Mouse (Mus musculus) midbrain, embryonic 12.5 days (tissue): ENCODE results near the gene Syde2. TPM values are rescaled to one million over a fixed set of nuclear protein-coding genes. Genes with fewer than 3 reads are reported as not detected.
A peak's percentile ranks its signal among the peaks of the same experiment; 100 is the strongest.
"Not testable (repeated sequence)": the region's sequence is repeated elsewhere in the genome, so short reads cannot be mapped to it uniquely, and the experiment has no call there.

ENCODE experiments used
- ATAC-seq: fragments of 200-750 bp; cut with Nextera tagmentation; 2 replicates; pipeline ENCODE4 v1.8.0; 2017; ENCODE audit warnings: low read depth, moderate TSS enrichment, moderate library complexity; ENCODE audit not compliant: low FRiP score
- H3K27ac ChIP-seq: fragments of 300-500 bp; sonication (generic); replicated peaks from 2 replicates; pipeline ENCODE4 v1.5.1; 2016; ENCODE audit warnings: mild to moderate bottlenecking
- H3K27me3 ChIP-seq: fragments of 300-500 bp; sonication (generic); 2 replicates; pipeline ENCODE4 v1.6.1; 2016; ENCODE audit warnings: mild to moderate bottlenecking
- H3K36me3 ChIP-seq: fragments of 300-500 bp; sonication (generic); 2 replicates; pipeline ENCODE4 v1.6.1; 2016
- H3K4me1 ChIP-seq: fragments of 300-500 bp; sonication (generic); 2 replicates; pipeline ENCODE4 v1.6.1; 2016
- H3K4me2 ChIP-seq: fragments of 300-500 bp; sonication (generic); replicated peaks from 2 replicates; pipeline ENCODE4 v1.6.1; 2016; ENCODE audit warnings: mild to moderate bottlenecking, moderate library complexity
- H3K4me3 ChIP-seq: fragments of 300-500 bp; sonication (generic); 2 replicates; pipeline ENCODE4 v1.5.1; 2016; ENCODE audit warnings: mild to moderate bottlenecking
- H3K9ac ChIP-seq: fragments of 300-500 bp; sonication (generic); replicated peaks from 2 replicates; pipeline ENCODE4 v1.6.1; 2016; ENCODE audit warnings: mild to moderate bottlenecking, moderate library complexity
- H3K9me3 ChIP-seq: fragments of 300-500 bp; sonication (generic); 2 replicates; pipeline ENCODE4 v1.6.1; 2016; ENCODE audit warnings: mild to moderate bottlenecking
- WGBS: fragments of 180-500 bp; shearing (Covaris S2); methylation state at CpG from one replicate; pipeline ENCODE4 v1.1.7; 2016; 5-methylcytosine and 5-hydroxymethylcytosine counted together
- polyA plus RNA-seq: library from polyadenylated mRNA; unstranded; fragments of >200 nt; fragmentation: Nextera tagmentation; extraction: Ambion mirVana; gene quantifications from 2 replicates; pipeline ENCODE4 v1.2.1, GENCODE M21; 2016

Syde2 gene
- polyA plus RNA-seq, 1 experiment from 2014 or later: 0.92 TPM

DNA sequence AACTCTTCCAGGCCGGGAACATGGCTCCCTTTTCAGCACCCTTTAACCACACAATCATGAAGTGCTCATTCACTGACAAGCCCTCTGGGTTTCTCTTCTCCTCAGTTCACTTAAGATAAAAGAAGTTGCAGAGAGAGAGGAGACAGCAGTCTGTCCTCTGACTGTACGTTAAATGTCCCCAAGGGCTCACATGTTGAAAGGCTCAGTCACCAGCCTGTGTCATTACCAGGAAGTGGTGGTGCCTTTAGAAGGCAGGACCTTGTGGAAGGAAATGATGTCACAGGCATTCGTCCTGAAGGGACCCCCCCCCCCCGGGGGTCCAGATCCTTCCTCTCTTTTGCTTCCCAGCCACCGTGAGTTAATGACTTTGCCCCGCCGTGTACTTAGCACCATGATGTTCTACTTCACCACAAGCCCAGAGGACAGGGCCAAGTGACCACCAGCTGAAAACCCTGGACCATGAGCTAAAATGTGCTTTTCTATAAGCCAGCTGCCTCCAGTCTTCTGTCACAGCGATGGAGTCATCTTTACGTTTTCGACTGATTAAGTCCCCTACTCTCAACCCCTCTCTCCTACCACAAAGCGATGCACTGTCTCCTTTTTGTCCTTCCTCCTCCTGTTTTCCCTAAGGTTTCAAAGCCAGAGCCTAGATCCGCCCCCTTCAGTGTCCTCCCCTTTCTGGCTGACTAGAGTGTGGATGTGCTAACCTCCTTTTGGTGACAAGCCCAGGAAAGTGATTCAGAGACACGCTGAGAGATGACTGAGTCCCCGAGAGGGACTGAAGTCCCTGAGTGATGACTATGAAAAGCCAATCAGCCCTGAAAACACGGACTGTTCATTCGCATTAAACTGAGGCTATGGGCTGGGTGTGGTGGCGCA is 36.1 kb upstream of the Syde2 start:
- WGBS: 80% methylated on average over 17 of the region's 17 CpGs
- H3K27me3 ChIP-seq: 0 out of 2 replicates have a peak, but pooled peaks cover 3% of the 10 kb centered on the region
- no peak overlapping the region for H3K4me3 ChIP-seq
- H3K9me3 ChIP-seq: no peaks in the 10 kb centered on the region
- no peak overlapping the region for H3K9ac ChIP-seq
- H3K4me2 ChIP-seq: no peak overlapping the region
- H3K4me1 ChIP-seq: peaks cover 10% of the 10 kb centered on the region
- ATAC-seq: no peak
- no peak overlapping the region for H3K27ac ChIP-seq
- no peaks in the 10 kb centered on the region for H3K36me3 ChIP-seq

DNA sequence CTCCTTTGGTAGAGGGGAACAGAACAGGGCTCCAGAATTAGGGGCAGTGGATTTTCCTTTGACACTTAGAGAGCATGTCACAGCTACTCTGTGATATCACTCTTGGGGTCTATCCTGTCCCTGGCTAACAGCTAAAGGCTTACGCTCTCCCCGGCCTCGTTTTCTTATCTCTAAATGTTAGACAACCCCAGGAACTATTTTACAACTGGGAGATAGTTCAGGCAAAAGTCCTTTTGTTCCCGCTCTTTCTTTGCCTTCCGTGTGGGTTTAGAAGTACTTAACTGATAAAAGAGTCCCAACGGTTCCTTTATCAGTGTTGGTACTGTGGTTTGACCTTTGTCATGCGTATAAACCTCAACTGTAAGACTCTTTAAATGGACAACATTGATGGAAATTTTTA is 34.7 kb upstream of the Syde2 start:
- no peak for ATAC-seq
- Histone ChIP-seq H3K27ac (no peak overlapping the region), H3K4me1 (peaks cover 7% of the 10 kb centered on the region), H3K27me3 (0 out of 2 replicates have a peak, but pooled peaks cover 3% of the 10 kb centered on the region), H3K4me3 (no peak overlapping the region), H3K9ac (no peak overlapping the region), H3K36me3 (no peaks in the 10 kb centered on the region), H3K9me3 (0 out of 2 replicates have a peak, but pooled peaks cover 4% of the 10 kb centered on the region), H3K4me2 (no peak overlapping the region)
- 87% methylated on average over 7 of the region's 7 CpGs for WGBS

DNA sequence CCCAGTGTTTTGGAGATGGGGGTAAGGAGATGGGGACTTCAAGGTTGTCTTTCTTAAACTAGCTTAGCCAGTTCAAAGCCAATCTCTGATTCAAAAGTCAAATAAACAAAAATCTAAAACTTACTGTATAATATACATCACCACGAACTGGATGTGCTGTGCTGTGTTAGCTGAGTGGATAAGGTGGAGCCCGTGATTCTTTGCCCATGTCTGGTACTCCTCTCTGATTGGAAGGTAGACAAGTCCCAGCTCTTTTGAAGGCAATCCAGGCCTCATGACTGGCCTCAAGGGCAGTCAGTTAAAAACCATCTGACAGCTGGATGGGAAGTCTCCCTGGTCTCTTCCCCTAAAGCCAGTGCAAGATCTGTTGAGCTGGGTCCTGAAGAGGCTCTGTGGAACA is 34.3 kb upstream of the Syde2 start:
- Histone ChIP-seq H3K4me2 (no peak overlapping the region), H3K9me3 (0 out of 2 replicates have a peak, but pooled peaks cover 4% of the 10 kb centered on the region), H3K27me3 (0 out of 2 replicates have a peak, but pooled peaks cover 2% of the 10 kb centered on the region), H3K4me3 (no peak overlapping the region), H3K4me1 (peaks cover 7% of the 10 kb centered on the region; the same call in 1 of the 2 replicates), H3K27ac (no peak overlapping the region), H3K36me3 (no peaks in the 10 kb centered on the region), H3K9ac (no peak overlapping the region)
- ATAC-seq: no peak
- WGBS: 88% methylated on average over 2 of the region's 2 CpGs

DNA sequence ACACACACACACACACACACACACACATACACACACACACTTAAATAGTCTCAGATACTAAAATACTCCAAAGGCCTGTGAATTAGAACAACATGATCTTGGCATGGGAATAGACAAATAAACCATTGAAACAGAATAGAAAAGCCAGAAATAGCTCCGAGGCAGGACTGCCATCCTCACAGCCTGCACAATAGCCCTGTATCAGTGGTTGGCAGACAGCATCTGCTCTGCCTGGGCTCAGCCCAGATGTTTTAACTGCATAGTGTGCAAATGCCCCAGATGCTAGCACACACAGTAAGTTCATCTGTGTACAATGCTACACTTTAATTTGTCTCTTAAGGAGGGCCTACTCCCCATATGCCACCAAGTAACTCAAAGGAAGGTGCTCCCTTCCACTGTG is 27.8 kb upstream of the Syde2 start:
- Histone ChIP-seq H3K27ac (no peak overlapping the region), H3K9ac (no peak overlapping the region), H3K36me3 (no peaks in the 10 kb centered on the region), H3K4me1 (peaks cover 15% of the 10 kb centered on the region), H3K4me2 (no peak overlapping the region), H3K4me3 (no peak overlapping the region), H3K27me3 (peaks cover 32% of the 10 kb centered on the region), H3K9me3 (0 out of 2 replicates have a peak, but pooled peaks cover 4% of the 10 kb centered on the region)
- no peak for ATAC-seq
- WGBS: 67% methylated on average over 1 of the region's 1 CpGs

DNA sequence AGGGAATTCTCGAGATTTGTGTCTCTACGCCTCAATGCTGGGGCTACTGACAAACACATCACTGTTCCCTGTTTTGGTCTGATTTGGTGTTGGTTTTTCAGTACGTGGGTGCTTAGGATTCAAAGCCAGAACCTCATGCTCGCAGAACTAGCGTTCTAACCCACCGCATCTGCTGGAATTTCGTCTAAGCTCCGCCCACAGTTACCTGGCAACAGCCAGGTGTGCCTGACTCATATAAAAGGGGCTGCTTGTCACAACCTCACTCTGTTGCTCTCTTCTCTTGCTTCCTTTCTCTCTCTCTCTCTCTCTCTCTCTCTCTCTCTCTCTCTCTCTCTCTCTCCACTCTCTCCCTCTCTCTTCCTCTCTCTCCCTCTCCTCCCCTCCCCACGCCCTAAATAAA is 25.3 kb upstream of the Syde2 start:
- ATAC-seq: no peak
- Histone ChIP-seq H3K9ac (no peak overlapping the region), H3K9me3 (0 out of 2 replicates have a peak, but pooled peaks cover 3% of the 10 kb centered on the region), H3K36me3 (no peaks in the 10 kb centered on the region), H3K4me1 (peaks cover 18% of the 10 kb centered on the region), H3K27ac (no peak overlapping the region), H3K27me3 (peaks cover 36% of the 10 kb centered on the region), H3K4me2 (no peak overlapping the region), H3K4me3 (no peak overlapping the region)
- 26% methylated on average over 9 of the region's 9 CpGs for WGBS

DNA sequence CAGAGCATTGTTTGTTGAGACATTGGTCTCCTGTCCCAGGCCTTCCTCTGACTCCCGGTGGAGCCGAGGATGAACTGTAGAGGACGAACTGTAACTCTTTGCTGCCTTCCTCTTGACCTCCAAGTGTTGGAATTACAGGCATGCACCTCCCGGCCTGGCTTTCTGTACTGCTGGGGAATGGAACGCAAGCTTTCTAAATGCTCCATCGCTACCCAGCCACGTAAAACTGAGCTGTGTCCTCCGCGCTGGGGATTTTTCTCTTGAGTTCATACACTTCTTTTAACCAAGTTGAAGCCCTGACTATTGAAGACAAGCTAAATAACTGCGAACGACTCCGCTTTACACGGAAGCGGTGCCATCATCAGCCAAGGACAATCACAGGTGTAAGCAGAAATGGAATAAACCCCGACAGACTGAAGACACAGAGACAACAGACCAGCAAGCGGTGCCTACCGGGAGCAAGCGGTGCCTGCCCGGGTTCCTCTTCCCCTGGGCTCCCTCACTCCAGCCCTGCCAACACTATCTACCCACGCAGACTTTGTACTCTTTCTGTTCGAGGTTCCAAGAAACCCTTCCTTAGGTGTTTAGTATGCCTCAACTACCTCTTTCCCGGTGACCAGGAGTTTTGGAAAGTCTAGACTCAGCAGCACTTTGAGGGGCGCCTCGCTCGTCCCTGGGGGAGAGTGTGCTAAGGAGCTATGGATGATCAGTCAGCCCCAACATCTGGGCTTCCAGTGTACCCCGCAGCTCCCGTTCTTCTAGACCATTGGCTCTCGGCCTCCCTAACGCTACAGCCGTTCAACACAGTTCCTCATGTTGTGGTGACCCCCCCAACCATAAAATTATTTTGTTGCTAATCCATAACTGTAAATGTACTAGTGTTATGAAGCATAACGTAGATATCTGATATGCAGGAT is 24.3 kb upstream of the Syde2 start:
- H3K9me3 ChIP-seq: no peaks in the 10 kb centered on the region
- peak; percentile 28 for ATAC-seq
- WGBS: 16% methylated on average over 31 of the region's 31 CpGs
- H3K27me3 ChIP-seq: peaks cover 36% of the 10 kb centered on the region
- no peaks in the 10 kb centered on the region for H3K36me3 ChIP-seq
- no peak overlapping the region for H3K9ac ChIP-seq
- peak overlapping the region; percentile 48 for H3K4me2 ChIP-seq
- peak overlapping the region; percentile 22 for H3K4me3 ChIP-seq
- H3K4me1 ChIP-seq: peaks cover 18% of the 10 kb centered on the region
- 0 out of 2 replicates have a peak overlapping the region, but pooled peaks have one; percentile 39 for H3K27ac ChIP-seq

DNA sequence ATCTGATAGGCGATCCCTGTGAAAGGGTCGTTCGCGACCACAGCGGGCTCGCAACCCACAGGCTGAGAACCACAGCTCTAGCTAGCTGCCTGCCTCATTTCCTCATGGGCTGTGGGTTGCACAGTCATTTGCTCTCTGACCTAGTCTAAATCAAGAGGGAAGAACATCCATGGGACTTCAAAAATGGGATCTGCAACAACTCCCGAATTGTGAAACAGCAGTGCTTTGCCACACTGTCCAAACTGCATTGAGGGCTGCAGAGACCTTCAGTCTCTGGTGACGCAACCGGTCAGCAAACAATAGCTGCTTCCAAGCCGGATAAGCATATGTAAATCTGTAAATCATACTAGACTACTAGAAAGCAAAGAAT is 23.7 kb upstream of the Syde2 start:
- Histone ChIP-seq H3K27me3 (peaks cover 36% of the 10 kb centered on the region), H3K4me1 (peaks cover 18% of the 10 kb centered on the region), H3K4me2 (peak overlapping the region; percentile 48), H3K9ac (no peak overlapping the region), H3K36me3 (no peaks in the 10 kb centered on the region), H3K4me3 (peak overlapping the region; percentile 22), H3K9me3 (no peaks in the 10 kb centered on the region), H3K27ac (0 out of 2 replicates have a peak overlapping the region, but pooled peaks have one; percentile 39)
- WGBS: 13% methylated on average over 10 of the region's 10 CpGs
- peak; percentile 76 for ATAC-seq

DNA sequence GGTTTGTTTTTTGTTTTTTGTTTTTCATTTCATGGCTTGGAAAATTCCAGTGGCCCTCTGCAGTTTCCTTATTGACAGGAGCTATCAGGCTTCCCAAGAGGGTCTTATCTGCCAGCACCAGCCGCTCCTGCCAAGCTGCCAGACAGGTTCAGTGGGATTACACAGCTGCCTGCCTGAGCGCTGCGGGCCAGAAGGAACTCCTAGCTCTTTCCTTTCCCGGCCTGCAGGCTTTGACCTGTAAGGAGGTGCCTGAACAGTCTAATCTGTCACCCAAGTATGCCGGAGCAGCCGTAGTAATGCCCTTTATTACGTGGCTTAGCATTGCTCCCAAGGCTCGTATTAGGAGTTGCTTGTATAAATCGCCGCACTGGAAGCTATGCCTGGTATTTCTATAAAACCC is 23.2 kb upstream of the Syde2 start:
- Histone ChIP-seq H3K4me3 (peak overlapping the region; percentile 22; the same call in 1 of the 2 replicates), H3K9ac (no peak overlapping the region), H3K9me3 (no peaks in the 10 kb centered on the region), H3K36me3 (no peaks in the 10 kb centered on the region), H3K27me3 (peaks cover 36% of the 10 kb centered on the region), H3K4me1 (peaks cover 18% of the 10 kb centered on the region), H3K27ac (peak overlapping the region; percentile 39; the same call in 1 of the 2 replicates), H3K4me2 (peak overlapping the region; percentile 48)
- 7% methylated on average over 10 of the region's 10 CpGs for WGBS
- peak; percentile 79 for ATAC-seq

DNA sequence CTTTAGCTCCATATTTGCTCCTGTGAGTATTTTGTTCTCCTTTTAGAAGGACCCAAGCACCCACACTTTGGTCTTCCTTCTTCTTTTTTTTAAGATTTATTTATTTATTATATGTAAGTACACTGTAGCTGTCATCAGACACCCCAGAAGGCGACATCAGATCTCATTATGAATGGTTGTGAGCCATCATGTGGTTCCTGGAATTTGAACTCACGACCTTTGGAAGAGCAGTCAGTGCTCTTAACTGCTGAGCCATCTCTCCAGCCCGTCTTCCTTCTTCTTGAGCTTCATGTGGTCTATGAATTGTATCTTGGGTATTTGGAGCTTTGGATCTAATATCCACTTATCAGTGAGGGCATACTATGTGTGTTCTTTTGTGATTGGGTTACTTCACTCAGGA is 22.1 kb upstream of the Syde2 start:
- H3K9me3 ChIP-seq, H3K27ac ChIP-seq, H3K36me3 ChIP-seq, H3K4me3 ChIP-seq, H3K4me2 ChIP-seq, H3K9ac ChIP-seq, ATAC-seq: not testable (repeated sequence)
- Histone ChIP-seq H3K4me1 (peaks cover 18% of the 10 kb centered on the region), H3K27me3 (peaks cover 30% of the 10 kb centered on the region)
- 85% methylated on average over 3 of the region's 3 CpGs for WGBS

DNA sequence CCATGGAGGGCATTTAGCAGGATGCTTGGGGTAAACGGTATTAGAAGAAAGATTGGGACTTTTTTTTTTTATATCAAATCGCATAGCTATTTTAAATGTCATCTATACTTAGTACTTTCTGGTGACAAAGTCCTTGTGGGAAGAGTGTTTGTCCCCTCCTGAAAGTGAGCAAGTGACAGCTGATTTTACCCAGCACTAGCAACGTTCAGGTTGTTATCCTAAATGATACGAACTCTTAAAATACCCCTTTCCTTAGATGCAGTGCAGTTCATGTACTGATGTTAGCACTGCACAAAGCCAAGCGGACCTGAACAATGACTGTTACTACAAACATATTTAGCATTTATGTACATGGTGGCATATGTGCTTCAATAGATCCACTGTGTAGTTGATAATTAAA is 20.9 kb upstream of the Syde2 start:
- Histone ChIP-seq H3K4me1 (peaks cover 20% of the 10 kb centered on the region), H3K9me3 (no peaks in the 10 kb centered on the region), H3K27me3 (peaks cover 27% of the 10 kb centered on the region), H3K4me2 (no peak overlapping the region), H3K27ac (no peak overlapping the region), H3K36me3 (no peaks in the 10 kb centered on the region), H3K9ac (no peak overlapping the region), H3K4me3 (no peak overlapping the region)
- 89% methylated on average over 5 of the region's 5 CpGs for WGBS
- no peak for ATAC-seq

DNA sequence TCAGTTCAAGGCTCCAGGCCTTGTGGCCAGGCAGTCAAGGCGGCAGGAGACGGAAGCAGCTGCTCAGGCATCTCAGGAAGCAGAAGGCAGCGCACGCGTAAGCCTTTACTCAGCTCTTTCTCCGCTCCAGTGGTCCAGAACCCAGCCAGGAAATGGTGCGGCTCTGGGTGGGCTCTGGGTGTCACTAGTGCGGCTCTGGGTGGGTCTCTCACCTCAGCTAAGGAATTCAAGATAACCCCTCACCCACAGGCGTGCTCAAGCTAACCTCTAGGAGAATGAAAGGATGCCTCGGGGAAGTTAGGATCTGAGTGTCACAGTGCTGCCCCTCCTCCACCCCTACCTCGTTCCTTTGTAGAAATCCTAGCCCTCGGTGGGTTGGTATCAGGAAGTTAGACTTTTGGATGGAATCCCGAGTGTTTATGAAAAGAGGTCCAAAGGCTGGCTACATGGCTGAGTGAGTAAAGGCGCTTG is 18.6 kb upstream of the Syde2 start:
- Histone ChIP-seq H3K9ac (no peak overlapping the region), H3K27ac (no peak overlapping the region), H3K9me3 (peaks cover 2% of the 10 kb centered on the region), H3K36me3 (no peaks in the 10 kb centered on the region), H3K4me3 (no peak overlapping the region), H3K4me2 (no peak overlapping the region), H3K27me3 (peaks cover 4% of the 10 kb centered on the region; the same call in 1 of the 2 replicates), H3K4me1 (peaks cover 11% of the 10 kb centered on the region)
- WGBS: 50% methylated on average over 14 of the region's 14 CpGs
- ATAC-seq: no peak
